Mouse (Mus musculus) C2C12 (cell line): ENCODE results near the gene Inpp5d.

Experiments used
- CTCF ChIP-seq: IDR thresholded peaks from one replicate; pipeline ENCODE4 v1.5.1; 2011; ENCODE audit not compliant: control insufficient read depth, insufficient read depth, insufficient read length
- MYOD1 ChIP-seq: IDR thresholded peaks from one replicate; pipeline ENCODE4 v1.6.1; 2011; ENCODE audit warnings: low read depth; ENCODE audit not compliant: control insufficient read depth, insufficient read length
- MYOG ChIP-seq: IDR thresholded peaks from one replicate; pipeline ENCODE4 v1.6.1; 2011; ENCODE audit not compliant: control insufficient read depth, insufficient read length; ENCODE audit errors: extremely low read depth
- USF1 ChIP-seq: IDR thresholded peaks from one replicate; pipeline ENCODE4 v1.6.1; 2011; ENCODE audit warnings: low read depth, mild to moderate bottlenecking, control low read depth, moderate library complexity

DNA sequence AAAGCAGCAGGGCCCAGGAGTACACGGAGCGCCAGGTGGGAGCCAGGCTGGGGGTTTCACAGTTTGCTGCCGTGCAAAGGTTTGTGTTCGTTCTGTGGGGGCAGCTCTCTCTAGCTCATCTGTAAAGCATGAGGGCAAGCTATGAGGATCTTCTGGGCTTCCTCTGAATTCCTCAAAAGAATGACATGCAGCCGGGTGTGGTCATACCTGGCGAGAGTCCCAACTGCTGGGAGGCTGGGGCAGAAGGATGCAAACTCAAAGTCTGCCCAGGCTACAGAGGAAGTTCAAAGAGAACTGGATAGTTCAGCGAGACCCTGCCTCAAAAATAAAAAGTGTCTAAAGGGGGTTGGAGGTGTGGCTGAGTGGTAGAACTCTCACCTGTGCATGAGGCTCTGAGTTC is 110.2 kb downstream of the Inpp5d start:
- no peak for TF ChIP-seq MYOD1
- TF ChIP-seq CTCF: no peak
- no peak for TF ChIP-seq USF1
- TF ChIP-seq MYOG: no peak
